Mouse (Mus musculus): ENCODE measurements around the gene Mpzl2. TPM values are rescaled to one million over a fixed set of nuclear protein-coding genes. Genes with fewer than 3 reads are reported as not detected.
"Not testable (repeated sequence)": the region's sequence is repeated elsewhere in the genome, so short reads cannot be mapped to it uniquely, and the experiment has no call there.

The Mpzl2 gene
- total RNA-seq, 2 experiments from 2014 or later = 0.54 to 0.90 TPM

GRCm38 (mm10) chr9:45011291-45011690, 28.3 kb upstream of the Mpzl2 start:
- no peak for TF ChIP-seq CTCF (conservative IDR thresholded peaks at IDR 0.05)
- Histone ChIP-seq H3K27ac (no peak overlapping the region), H3K4me3 (no peak overlapping the region)
- no peak for DNase-seq (ENCODE audit: low spot score in 2 of 2)

GRCm38 (mm10) chr9:45014879-45015278, 24.7 kb upstream of the Mpzl2 start:
- no peak for DNase-seq (ENCODE audit: low spot score in 2 of 2)
- TF ChIP-seq CTCF (conservative IDR thresholded peaks at IDR 0.05) = 0 out of 2 replicates have a peak, but pooled peaks have one; percentile 8
- H3K4me3 ChIP-seq = no peak overlapping the region
- no peak overlapping the region for H3K27ac ChIP-seq

- H3K27ac ChIP-seq = no peak overlapping the region
- TF ChIP-seq CTCF (conservative IDR thresholded peaks at IDR 0.05) = no peak
- no peak for DNase-seq (ENCODE audit: low spot score in 2 of 2)
Measured at GRCm38 (mm10) chr9:45015841-45016240, 23.8 kb upstream of the Mpzl2 start.

GRCm38 (mm10) chr9:45018031-45018430, 21.6 kb upstream of the Mpzl2 start:
- Histone ChIP-seq H3K27ac (no peak overlapping the region), H3K4me3 (no peak overlapping the region)
- peak in 1 of 2 experiments; percentile 1 for DNase-seq (ENCODE audit: low spot score in 2 of 2)
- no peak for TF ChIP-seq CTCF (conservative IDR thresholded peaks at IDR 0.05)

More at GRCm38 (mm10) chr9:45015841-45016240, 23.8 kb upstream of the Mpzl2 start:
- H3K4me3 ChIP-seq = no peak overlapping the region

GRCm38 (mm10) chr9:45022800-45023199, 16.8 kb upstream of the Mpzl2 start:
- no peak overlapping the region for H3K4me3 ChIP-seq
- peak; percentile 48 to 72 for DNase-seq (ENCODE audit: low spot score in 2 of 2)
- peak; percentile 90 for TF ChIP-seq CTCF (conservative IDR thresholded peaks at IDR 0.05)
- no peak overlapping the region for H3K27ac ChIP-seq

GRCm38 (mm10) chr9:45023638-45024037, 16.0 kb upstream of the Mpzl2 start:
- no peak for DNase-seq (ENCODE audit: low spot score in 2 of 2)
- Histone ChIP-seq H3K27ac (no peak overlapping the region), H3K4me3 (no peak overlapping the region)
- TF ChIP-seq CTCF (conservative IDR thresholded peaks at IDR 0.05) = no peak

- Histone ChIP-seq H3K4me3 (no peak overlapping the region), H3K27ac (no peak overlapping the region)
- TF ChIP-seq CTCF (conservative IDR thresholded peaks at IDR 0.05) = no peak
- no peak for DNase-seq (ENCODE audit: low spot score in 2 of 2)
Measured at GRCm38 (mm10) chr9:45024187-45024586, 15.4 kb upstream of the Mpzl2 start.

GRCm38 (mm10) chr9:45027376-45027775, 12.2 kb upstream of the Mpzl2 start:
- Histone ChIP-seq H3K27ac (no peak overlapping the region), H3K4me3 (no peak overlapping the region)
- TF ChIP-seq CTCF (conservative IDR thresholded peaks at IDR 0.05) = no peak
- DNase-seq (ENCODE audit: low spot score in 2 of 2) = no peak

GRCm38 (mm10) chr9:45030341-45030740, 9.3 kb upstream of the Mpzl2 start:
- no peak for DNase-seq (ENCODE audit: low spot score in 2 of 2)
- Histone ChIP-seq H3K4me3 (no peak overlapping the region), H3K27ac (no peak overlapping the region)
- TF ChIP-seq CTCF (conservative IDR thresholded peaks at IDR 0.05) = no peak

GRCm38 (mm10) chr9:45032261-45032660, 7.3 kb upstream of the Mpzl2 start:
- Histone ChIP-seq H3K4me3 (no peak overlapping the region), H3K27ac (no peak overlapping the region)
- no peak for TF ChIP-seq CTCF (conservative IDR thresholded peaks at IDR 0.05)
- no peak for DNase-seq (ENCODE audit: low spot score in 2 of 2)

- TF ChIP-seq CTCF (conservative IDR thresholded peaks at IDR 0.05) = no peak
- Histone ChIP-seq H3K4me3 (no peak overlapping the region), H3K27ac (no peak overlapping the region)
- DNase-seq (ENCODE audit: low spot score in 2 of 2) = no peak
Measured at GRCm38 (mm10) chr9:45034526-45034925, 5.1 kb upstream of the Mpzl2 start.

GRCm38 (mm10) chr9:45037803-45038202, 1.8 kb upstream of the Mpzl2 start:
- not testable (repeated sequence) for H3K27ac ChIP-seq; DNase-seq (ENCODE audit: low spot score in 2 of 2)

GRCm38 (mm10) chr9:45040066-45040845, 657 bp downstream of the Mpzl2 start:
- TF ChIP-seq CTCF (conservative IDR thresholded peaks at IDR 0.05) = no peak
- H3K27ac ChIP-seq = no peak overlapping the region
- DNase-seq (ENCODE audit: low spot score in 2 of 2) = no peak
- H3K4me3 ChIP-seq = no peak overlapping the region

More at GRCm38 (mm10) chr9:45037803-45038202, 1.8 kb upstream of the Mpzl2 start:
- H3K4me3 ChIP-seq = not testable (repeated sequence)

Data from layer of hippocampus, adult 2 months (tissue).